In genomic region chr5:54264867-54265434, GRCm38 (mm10) we compare ENCODE assay signal across 7 mouse cellular contexts.
DNase-seq lines count a peak whose midpoint lies in the region; ATAC-seq and TF ChIP-seq lines count a peak whose summit lies in the region.

No protein-coding gene starts in this region.

- no peak overlapping the region for H3K4me3 ChIP-seq in lung, embryonic 14.5 days (ENCODE audit: low read depth, low read length)
- H3K4me3 ChIP-seq in lung, adult 2 months (replicated peaks; ENCODE audit: extremely low read depth, low read depth, low read length), result no peak overlapping the region
- no peak overlapping the region for H3K4me3 ChIP-seq in embryonic facial prominence, embryonic 12.5 days
- H3K4me3 ChIP-seq in hindbrain, embryonic 11.5 days (ENCODE audit: low read depth, low read length), result no peak overlapping the region
- no peak overlapping the region for H3K4me3 ChIP-seq in midbrain, embryonic 15.5 days

- TF ChIP-seq POLR2A in lung, adult 2 months (IDR thresholded peaks at IDR 0.05; ENCODE audit: borderline replicate concordance, extremely low read depth, low read depth, low read length), result no peak

- H3K9me3 ChIP-seq in lung, embryonic 14.5 days (ENCODE audit: low read depth, low read length), result no peaks in the 10 kb centered on the region
- no peaks in the 10 kb centered on the region for H3K9me3 ChIP-seq in embryonic facial prominence, embryonic 12.5 days
- no peaks in the 10 kb centered on the region for H3K9me3 ChIP-seq in hindbrain, embryonic 11.5 days (ENCODE audit: control insufficient read depth, low read length)
- H3K9me3 ChIP-seq in midbrain, embryonic 15.5 days, result no peaks in the 10 kb centered on the region

- H3K27ac ChIP-seq in lung, embryonic 14.5 days (ENCODE audit: low read depth), result no peak overlapping the region
- no peak overlapping the region for H3K27ac ChIP-seq in embryonic facial prominence, embryonic 12.5 days
- H3K27ac ChIP-seq in hindbrain, embryonic 11.5 days (ENCODE audit: low read depth, low read length), result no peak overlapping the region
- no peak overlapping the region for H3K27ac ChIP-seq in midbrain, embryonic 15.5 days

- 12% methylated on average over 9 of the region's 9 CpGs for WGBS in lung, embryonic 14.5 days
- 25% methylated on average over 9 of the region's 9 CpGs for WGBS in lung, adult 2 months
- 26% methylated on average over 9 of the region's 9 CpGs for WGBS in embryonic facial prominence, embryonic 12.5 days
- WGBS in hindbrain, embryonic 11.5 days, result 53% methylated on average over 9 of the region's 9 CpGs
- WGBS in midbrain, embryonic 15.5 days, result 21% methylated on average over 9 of the region's 9 CpGs

- no peak for TF ChIP-seq CTCF in lung, embryonic 14.5 days (IDR thresholded peaks at IDR 0.05; ENCODE audit: low read depth)
- no peak for TF ChIP-seq CTCF in lung, adult 2 months (IDR thresholded peaks at IDR 0.05; ENCODE audit: insufficient read depth, low read length)

- H3K4me1 ChIP-seq in lung, embryonic 14.5 days (ENCODE audit: insufficient read depth), result no peaks in the 10 kb centered on the region
- H3K4me1 ChIP-seq in lung, adult 2 months (ENCODE audit: control insufficient read depth, insufficient read depth, low read length), result no peaks in the 10 kb centered on the region
- H3K4me1 ChIP-seq in embryonic facial prominence, embryonic 12.5 days, result no peaks in the 10 kb centered on the region
- no peaks in the 10 kb centered on the region for H3K4me1 ChIP-seq in hindbrain, embryonic 11.5 days (replicated peaks; ENCODE audit: control insufficient read depth, insufficient read depth, low read length)
- H3K4me1 ChIP-seq in midbrain, embryonic 15.5 days, result no peaks in the 10 kb centered on the region; the same call in 1 of the 2 replicates

- peak; percentile 86 for DNase-seq in lung, embryonic 14.5 days
- DNase-seq in lung, adult 2 months, result no peak
- DNase-seq in hindbrain, embryonic 11.5 days (ENCODE audit: low spot score), result peak; percentile 58
- no peak for DNase-seq in thymus, postnatal 4 days

- H3K9ac ChIP-seq in lung, embryonic 14.5 days, result no peak overlapping the region
- no peak overlapping the region for H3K9ac ChIP-seq in embryonic facial prominence, embryonic 12.5 days
- no peak overlapping the region for H3K9ac ChIP-seq in hindbrain, embryonic 11.5 days (ENCODE audit: low read depth, low read length)
- no peak overlapping the region for H3K9ac ChIP-seq in midbrain, embryonic 15.5 days

- no peaks in the 10 kb centered on the region for H3K36me3 ChIP-seq in lung, embryonic 14.5 days (ENCODE audit: insufficient read depth)
- H3K36me3 ChIP-seq in embryonic facial prominence, embryonic 12.5 days, result no peaks in the 10 kb centered on the region
- H3K36me3 ChIP-seq in hindbrain, embryonic 11.5 days (ENCODE audit: control insufficient read depth, insufficient read depth, low read length), result no peaks in the 10 kb centered on the region
- H3K36me3 ChIP-seq in midbrain, embryonic 15.5 days (replicated peaks), result no peaks in the 10 kb centered on the region

- H3K27me3 ChIP-seq in lung, embryonic 14.5 days (ENCODE audit: insufficient read depth, low read length), result no peaks in the 10 kb centered on the region
- no peaks in the 10 kb centered on the region for H3K27me3 ChIP-seq in embryonic facial prominence, embryonic 12.5 days
- H3K27me3 ChIP-seq in hindbrain, embryonic 11.5 days (ENCODE audit: control insufficient read depth, insufficient read depth, low read length), result no peaks in the 10 kb centered on the region
- H3K27me3 ChIP-seq in midbrain, embryonic 15.5 days (replicated peaks), result no peaks in the 10 kb centered on the region; the same call in 1 of the 2 replicates

- peak overlapping the region; percentile 7; the same call in 1 of the 2 replicates for H3K4me2 ChIP-seq in lung, embryonic 14.5 days
- H3K4me2 ChIP-seq in embryonic facial prominence, embryonic 12.5 days (replicated peaks), result no peak overlapping the region
- H3K4me2 ChIP-seq in hindbrain, embryonic 11.5 days (replicated peaks; ENCODE audit: low read depth, low read length), result no peak overlapping the region
- no peak overlapping the region for H3K4me2 ChIP-seq in midbrain, embryonic 15.5 days

- ATAC-seq in lung, embryonic 14.5 days (ENCODE audit: insufficient read depth), result peak; percentile 93
- 0 out of 2 replicates have a peak, but pooled peaks have one; percentile 72 for ATAC-seq in embryonic facial prominence, embryonic 12.5 days (ENCODE audit: insufficient number of reproducible peaks, insufficient read depth, low FRiP score, low TSS enrichment)
- ATAC-seq in hindbrain, embryonic 11.5 days (ENCODE audit: low FRiP score), result peak; percentile 67; the same call in 1 of the 2 replicates
- peak; percentile 77 for ATAC-seq in midbrain, embryonic 15.5 days (replicated peaks)
- ATAC-seq in cerebellum, adult (ENCODE audit: insufficient number of reproducible peaks, low FRiP score, low TSS enrichment), result no peak

Comparison
In these comparisons a context has a peak if more than half of its experiments do, and no peak if none do; other contexts are left out.
1. DNase-seq: peak in lung, embryonic 14.5 days (single experiment) and hindbrain, embryonic 11.5 days (single experiment); none in lung, adult 2 months (single experiment) and thymus, postnatal 4 days (single experiment).